Mouse (Mus musculus) retina, postnatal 7 days (tissue): ENCODE measurements around the gene Epha10.

ENCODE experiments used
- DNase-seq: peaks from one replicate; pipeline ENCODE4 v3.0.0-alpha.2; 2012; ENCODE audit warnings: low read depth, low spot score

Epha10 gene

DNA sequence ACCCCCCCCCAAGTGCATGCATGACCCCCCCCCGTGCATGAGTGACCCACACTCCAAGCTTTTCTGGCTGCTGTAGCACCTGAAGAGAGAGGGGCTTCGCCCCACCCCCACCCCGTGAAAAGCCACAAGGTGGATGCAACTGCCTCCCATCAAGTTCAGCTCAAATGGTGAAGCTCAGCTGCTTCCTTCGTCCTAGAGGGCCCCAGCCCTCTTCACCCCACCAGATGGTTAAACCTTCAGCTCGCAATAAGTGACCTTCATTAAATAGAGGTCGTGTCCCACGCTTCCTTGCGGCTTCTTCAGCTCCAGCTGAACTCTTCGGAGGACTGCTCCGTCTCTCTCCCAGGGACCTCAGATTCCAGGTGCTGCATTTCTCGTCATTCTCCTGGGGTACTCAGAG is at the start of gene Epha10:
Epha10 (plus strand) TSS at position 301 of the 400 bp plus-strand sequence.
- no peak for DNase-seq

DNA sequence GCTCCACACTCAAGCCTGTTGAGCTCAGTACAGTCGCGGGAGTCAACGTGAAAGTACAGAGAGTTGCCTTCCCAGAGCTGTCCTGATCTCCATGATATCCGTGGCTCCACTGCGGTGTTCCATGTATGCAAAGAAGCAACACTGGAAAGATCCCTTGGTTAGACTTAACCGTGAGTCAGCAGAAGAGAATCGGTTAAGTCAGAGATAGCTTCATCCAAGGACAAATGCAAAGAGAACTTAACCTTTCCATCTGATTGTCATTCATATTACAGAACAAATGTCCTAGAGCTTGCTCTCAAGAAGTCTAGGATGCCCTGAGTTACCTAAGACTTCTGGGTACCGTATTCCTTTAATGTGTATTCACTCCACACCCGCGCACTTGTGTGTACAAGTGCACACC is 47.9 kb upstream of the Epha10 start:
- DNase-seq, result no peak

DNA sequence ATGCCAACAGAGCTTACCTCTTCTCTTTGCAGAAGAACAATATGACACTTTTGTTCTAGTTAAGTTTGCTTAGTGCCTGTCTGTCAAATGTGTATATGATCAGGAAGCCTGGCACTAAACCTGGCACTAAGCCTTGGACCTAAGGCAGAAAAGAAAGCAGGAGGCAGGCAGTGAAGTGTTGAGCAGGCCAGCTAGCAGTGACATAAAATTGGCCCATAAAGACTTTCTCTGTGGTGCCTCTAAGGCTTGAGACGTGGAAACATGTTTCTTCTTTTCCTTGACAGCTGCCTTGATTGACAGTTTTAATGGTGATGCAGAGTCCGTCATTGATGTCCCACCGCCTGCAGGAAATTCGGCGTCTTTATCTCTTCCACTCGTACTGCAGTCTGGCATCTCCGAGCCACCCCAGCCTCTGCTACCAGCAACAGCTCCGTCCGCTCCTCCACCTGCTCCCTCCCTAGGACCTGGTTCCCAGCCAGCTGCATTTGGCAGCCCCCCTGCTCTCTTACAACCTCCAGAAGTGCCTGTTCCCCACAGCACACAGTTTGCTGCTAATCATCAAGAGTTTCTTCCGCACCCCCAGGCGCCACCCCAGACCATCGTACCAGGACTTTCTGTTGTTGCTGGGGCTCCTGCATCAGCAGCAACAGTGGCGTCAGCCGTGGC is 42.5 kb upstream of the Epha10 start:
- DNase-seq, result no peak

DNA sequence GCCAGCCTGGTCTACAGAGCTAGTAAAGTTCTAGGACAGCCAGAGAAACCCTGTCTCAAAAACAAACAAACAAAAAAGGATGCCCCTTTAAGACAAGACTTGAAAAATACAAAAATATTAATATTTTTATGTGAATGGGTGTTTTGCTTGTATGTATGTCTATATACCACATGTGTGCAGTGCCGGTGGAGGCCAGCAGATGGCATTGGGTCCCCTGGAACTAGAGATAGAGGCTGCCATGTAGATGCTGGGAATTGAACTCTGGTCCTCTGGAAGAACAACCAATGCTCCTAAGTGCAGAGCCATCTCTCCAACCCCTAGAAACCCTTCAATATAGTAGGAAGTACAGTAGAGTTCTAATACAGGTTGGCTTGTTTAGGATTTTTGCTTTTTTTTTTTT is 39.7 kb upstream of the Epha10 start:
- DNase-seq, result no peak

DNA sequence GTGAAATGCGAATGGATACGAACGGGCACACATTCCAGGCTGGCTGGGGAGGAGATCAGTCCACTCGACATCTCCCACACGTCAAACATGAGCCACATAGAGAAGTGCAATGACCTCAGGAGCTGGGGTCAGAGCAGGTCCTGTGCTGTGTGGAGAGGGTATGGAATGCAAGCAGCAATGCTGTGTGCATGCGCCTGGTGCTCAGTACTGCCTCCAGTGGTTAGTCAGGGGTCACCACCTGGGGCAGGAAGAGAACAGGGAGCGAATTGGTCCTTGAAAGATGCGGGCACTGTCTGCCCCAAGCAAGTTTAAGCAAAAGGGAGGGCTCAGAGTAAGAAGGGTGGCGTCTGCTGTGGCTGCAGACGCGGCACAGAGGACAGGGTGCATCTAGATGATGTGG is 37.2 kb upstream of the Epha10 start:
- DNase-seq, result no peak

DNA sequence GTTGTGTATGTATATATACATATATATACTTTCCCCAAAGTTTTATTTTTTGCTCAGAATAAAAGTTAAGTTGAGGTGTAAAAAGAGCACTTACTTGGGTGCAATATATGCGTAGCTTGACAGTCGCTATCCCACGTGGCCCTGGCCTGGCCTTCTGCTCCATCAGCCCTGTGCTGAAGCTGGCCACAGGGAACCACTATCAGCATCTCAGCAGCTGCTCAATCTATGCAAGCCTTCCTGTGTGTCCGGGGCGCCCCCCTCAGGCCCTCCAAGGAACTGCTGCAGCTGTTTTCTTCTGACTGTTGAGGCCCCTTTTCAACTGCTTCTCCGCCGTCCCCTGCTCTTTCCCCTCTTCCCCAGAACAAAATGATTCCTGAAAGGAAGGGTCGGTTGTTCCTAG is 33.1 kb upstream of the Epha10 start:
- peak; percentile 70 for DNase-seq

DNA sequence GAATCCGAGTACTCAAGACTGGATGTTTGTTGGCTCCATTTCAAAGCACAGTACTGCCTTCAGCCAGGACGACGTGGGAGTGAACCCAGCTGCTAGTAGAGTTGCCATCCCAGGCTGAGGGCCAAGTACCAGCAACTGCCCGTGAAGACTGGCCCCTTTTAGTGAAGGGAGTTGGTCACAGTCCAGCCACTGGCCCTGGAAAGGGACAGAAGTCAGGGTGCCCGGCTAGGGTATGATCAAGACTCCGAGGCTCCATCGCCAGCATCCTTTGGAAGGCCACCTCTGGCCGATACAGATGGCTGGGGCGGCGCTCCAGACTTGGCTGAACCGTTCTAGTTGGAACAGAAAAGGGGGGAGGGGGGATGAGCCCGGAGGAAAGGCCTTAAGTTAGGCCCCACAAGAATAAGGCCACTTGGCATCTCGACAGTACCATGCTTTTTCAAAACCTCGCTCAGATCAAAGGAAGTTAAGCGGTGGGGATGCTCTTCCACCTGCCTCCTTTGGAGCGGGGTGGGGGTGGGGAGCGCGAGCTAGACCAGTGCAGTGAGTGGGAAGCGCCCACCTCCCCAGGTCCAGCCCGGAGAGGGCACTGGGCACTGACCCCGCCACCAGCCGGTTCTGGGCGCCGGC is 31.0 kb upstream of the Epha10 start:
- DNase-seq, result no peak

DNA sequence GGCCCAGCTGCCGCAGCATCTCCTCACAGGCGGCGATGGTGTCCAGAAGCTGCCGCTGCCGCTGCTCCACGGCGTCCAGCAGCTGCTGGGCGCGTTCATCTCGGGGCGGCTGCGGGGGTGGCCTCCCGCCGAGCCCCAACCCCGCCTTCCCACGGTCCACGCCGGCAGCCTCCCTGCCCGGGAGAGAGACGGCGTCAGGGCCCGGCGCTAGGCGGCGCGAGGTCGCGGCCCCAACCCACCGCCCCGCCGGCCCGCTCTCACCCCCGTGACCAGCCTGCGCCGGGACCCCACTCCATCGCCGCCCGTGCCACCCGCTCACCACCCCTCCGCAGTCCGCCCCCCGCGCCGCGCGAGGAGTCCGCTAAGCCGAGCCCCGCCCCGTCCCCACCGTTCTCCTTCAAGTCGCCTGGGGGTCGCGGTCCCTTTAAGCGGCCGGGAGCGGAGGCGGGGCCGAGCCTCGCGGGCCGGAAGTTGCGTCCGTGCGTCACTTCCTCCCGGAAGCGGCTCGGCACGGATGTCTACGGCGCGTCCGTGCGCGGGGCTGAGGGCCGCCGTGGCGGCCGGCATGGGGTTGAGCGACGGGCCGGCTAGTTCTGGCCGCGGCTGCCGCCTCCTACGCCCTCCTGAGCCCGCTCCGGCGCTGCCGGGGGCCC is 30.3 kb upstream of the Epha10 start, which contains the start of gene Yrdc:
Yrdc (plus strand) TSS at position 419 of the 653 bp plus-strand sequence.
- DNase-seq, result peak; percentile 92

DNA sequence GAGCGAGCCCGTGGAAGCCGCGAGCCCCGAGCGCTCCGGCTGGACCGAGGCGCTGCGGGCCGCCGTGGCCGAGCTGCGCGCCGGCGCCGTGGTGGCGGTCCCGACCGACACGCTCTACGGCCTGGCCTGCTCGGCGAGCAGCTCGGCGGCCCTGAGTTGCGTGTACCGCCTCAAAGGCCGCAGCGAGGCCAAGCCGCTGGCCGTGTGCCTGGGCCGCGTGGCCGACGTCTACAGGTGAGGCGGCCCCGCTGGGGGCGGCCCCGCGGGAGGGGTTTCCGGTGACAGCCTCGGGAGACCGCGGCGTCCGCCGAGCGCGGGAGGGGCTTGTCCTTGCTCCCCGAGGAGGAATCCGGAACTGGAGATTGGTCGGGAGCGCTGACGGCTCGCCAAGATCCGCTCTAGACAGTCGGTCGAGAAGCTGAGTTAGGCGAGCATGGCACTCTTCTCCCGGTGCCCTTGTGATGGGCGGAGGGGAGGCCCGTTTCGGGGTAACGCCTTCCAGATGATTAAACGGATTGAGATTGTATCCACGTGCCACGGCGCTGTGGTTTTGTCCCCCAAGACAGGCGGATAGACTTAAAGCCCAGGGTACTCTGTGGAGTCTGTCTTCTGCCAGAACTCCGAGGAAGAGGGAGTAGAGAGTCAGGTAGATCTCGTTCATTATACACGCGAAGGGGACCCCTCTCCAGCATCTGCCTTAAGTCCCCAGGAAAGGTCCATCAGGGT is 29.6 kb upstream of the Epha10 start, which contains the start of gene 1110065P20Rik:
1110065P20Rik (minus strand) TSS at position 264 of the 726 bp plus-strand sequence.
- DNase-seq, result no peak

DNA sequence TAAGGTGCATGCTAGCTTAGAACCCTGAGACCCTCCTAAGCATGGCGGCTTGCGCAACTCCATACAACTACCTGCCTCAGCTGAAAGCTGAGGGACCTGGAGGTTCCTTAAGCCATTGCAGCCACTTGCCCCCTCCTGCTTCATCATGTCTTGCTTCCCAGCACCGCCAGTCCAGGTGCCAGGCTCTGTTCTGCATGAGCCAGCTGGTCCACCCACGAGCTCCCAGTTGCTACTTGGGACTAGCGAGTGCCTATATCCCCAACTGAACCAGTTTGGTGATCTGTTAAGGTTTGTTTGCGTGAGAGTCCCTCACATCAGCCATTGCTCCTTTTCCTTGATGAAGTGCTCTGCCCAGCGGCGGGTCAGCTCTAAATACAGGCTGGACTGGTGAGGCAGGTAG is 24.4 kb upstream of the Epha10 start:
- no peak for DNase-seq

DNA sequence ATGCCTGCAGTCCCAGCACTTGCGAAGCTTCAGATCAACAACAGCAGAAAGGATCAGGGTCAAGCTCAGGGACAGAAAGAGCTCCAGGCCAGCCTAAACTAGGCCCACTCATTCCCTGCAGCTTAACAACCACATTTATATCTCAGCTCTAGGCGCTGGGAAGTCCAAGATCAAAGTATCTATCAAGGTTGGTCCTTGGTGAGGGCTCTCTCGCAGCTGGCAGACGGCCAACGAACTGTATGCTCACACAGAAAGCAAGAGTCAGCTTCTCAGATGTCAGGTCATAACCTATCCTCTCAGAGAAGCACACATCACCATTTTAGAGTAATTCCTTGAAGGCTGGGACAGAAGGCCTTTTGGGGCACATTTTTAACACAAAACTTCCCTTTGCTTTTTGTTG is 22.3 kb upstream of the Epha10 start:
- DNase-seq, result no peak

DNA sequence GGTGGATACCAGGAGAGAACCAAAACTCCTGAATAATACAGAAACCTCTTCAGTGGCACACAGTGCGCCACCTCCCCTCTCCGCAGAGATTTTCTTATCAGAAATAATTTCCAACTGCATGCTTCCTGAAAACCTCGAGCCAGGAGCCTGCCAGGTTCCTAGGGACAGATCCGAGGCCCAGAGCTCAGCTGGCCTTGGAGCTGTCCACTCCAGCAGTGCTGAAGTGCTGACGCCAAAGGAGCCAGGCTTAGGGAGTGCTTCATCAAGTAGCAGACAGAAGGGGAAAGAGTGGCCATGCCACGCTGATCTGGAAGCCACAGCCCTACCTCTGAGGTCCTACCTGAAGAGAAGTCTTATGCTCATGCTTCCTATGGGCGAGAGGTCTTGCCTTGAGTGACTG is 20.3 kb upstream of the Epha10 start:
- DNase-seq, result no peak

DNA sequence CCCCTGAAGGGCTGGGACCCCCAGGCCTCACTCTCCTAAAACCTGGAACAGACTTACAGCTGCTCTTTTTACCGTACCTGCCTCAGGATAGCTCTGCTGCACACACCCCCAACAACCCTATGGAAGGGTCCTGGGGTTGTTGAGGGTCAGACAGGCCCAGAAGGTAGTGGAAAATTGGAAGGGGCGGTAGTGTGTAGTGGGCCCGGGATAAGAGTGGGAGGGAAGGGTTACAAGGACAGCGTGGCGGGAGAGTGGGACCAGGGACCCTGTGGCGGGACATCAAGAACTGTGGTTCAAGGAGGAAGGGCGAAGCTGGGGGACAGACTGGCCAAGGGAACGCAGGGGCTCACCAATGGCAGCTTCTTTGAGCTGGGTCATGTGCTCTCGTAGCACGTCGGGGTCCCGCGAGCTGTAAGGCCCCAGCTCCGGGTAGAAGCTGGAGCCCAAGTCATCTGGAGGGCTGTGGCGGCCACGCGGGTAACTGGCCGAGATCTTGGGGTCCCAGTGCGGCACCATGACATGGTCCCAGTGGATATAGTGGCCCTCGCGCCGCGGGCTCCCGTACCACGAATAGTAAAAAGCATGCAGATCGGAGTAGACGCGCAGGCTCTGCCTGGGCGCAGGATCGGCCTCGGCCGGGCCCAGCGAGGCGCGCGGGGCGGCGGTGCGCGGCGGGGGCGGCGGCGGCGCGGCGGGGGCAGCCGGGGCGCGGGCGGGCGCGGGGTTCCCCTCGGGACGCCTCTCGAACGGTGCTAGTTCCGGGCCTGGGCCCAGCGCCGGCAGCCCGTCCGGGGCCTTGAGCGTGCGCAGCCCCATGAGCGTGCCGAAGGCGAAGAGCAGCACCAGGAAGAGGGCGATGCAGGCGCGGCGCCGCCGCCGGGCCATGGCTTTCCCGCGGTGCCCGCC is 19.2 kb upstream of the Epha10 start, which contains the start of gene Maneal:
Maneal (minus strand) TSS at position 889 of the 906 bp plus-strand sequence.
- DNase-seq, result no peak

DNA sequence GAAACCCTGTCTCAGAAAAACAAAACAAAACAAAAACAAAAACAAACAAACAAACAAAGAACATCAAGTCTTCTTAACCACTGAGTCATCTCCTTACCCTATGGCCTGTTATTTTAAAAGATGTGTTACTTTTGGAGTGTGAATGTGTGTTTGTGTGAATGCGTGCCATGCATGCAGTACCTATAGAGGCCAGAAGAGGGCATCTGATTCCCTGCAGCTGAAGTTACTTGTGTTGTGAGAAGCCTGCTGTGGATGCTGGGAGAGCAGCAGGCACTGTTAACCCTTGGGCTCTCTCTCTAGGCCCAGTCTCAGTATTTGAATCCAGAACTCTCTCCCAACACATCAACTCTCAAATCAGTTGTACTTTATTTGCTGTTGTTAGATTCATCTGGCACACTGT is 8.0 kb upstream of the Epha10 start:
- DNase-seq, result no peak

DNA sequence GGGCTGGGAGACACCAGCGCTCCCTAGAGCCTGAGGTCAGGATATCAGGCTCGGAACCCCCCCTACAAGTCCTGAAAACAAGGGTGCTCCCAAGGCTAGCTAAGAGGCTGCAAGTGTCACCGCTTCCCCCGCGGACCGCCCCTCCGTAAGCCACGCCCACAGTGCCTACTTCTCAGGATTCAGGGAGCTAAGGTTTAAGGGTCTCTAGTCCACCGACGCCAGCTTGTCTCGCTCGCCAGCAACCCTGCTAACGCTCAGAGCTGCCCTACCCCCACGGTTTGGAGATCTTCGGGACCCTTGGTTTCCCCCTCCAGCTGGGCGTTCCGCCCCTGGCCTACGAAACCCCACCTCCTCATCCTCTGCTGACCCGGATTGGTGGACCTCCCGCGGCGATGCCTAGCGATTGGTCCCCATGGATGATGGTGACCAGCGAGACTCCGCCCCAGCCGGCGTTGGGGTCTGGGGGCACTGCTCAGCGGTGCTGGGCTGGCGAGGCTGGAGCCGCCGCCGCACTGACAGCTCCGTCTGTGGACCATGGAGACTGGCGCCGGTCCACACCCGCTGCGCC is 726 bp downstream of the Epha10 start:
- DNase-seq, result peak; percentile 71

DNA sequence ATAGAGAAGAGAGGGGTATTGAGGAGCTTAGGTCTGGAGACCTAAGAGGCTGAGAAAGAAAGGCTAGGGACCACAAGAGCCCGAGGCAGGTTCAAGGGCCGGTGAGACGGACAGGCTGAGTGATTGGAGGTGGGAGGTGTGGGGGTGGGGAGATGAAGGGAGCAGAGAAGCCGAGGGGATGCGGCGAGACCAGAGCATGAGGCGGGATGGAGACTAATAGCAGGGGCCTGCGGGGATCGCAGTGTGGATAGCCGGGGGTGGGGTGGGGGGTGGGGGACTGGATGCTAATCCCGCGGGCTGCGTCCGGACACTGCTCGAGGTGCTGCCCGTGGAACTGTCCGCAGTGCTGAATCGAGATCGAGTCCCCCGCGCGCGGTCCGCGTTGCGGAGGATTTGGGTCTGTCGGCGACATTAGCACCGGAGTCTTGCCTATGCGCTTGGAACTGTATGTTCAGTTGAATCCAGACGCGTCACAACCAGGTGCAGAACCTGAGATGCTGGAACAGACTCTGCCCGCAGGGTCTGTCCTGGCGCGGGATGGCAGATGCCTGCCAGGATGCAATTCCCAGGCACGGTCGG is 1.5 kb downstream of the Epha10 start:
- no peak for DNase-seq

DNA sequence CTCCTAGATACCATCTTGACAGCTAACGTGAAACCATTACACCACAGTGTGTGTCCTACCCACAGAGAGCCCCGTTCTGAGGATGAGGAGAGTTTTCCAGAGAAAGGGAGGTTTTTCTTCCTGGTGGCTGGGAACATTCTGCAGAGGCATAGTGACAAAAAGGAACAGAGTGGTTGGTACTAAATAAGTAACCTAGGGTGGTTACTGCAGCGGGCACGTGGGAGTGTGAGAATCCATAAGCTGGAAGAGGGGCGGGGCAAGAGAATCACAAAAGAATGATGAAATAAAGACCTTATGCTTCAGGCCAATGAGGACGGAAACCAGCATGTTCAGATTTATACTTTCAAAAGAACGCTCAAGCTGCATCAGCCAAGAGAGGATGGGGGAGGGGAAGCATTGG is 8.0 kb downstream of the Epha10 start:
- DNase-seq, result no peak

DNA sequence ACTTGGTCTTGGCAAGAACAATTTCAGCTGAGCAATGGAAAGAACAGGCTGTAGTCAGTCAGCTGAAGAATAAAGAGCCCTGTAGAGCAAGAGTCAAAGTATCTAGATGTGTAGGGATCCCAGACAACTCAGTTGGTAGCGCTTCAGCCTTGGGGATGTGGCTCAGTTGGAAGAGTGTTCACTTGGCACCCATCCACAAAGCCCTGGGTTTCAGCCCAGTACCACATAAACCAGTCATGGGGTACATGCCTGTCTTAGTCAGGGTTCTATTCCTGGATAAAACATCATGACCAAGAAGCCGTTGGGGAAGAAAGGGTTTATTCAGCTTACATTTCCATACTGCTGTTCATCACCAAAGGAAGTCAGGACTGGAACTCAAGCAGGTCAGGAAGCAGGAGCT is 9.2 kb downstream of the Epha10 start:
- no peak for DNase-seq

DNA sequence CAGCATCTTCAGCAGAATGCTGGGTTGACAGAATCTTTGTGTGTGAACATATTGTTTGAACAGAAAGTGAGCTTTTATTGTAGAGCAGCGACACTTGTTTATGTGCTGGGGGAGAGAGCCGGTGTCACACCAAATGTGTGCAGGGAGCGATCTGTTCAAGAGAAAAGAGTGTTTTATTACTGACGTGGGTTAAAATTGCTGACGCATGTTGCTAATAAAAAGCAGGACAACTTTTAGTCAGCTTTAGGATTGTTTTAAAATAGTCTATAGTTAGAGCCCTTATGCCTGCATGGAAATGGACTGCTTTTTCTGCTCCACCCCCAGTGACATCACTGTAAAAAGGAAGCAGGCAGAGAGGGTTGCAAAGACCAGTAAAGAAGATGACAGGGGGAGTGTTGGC is 10.1 kb downstream of the Epha10 start:
- DNase-seq, result no peak

DNA sequence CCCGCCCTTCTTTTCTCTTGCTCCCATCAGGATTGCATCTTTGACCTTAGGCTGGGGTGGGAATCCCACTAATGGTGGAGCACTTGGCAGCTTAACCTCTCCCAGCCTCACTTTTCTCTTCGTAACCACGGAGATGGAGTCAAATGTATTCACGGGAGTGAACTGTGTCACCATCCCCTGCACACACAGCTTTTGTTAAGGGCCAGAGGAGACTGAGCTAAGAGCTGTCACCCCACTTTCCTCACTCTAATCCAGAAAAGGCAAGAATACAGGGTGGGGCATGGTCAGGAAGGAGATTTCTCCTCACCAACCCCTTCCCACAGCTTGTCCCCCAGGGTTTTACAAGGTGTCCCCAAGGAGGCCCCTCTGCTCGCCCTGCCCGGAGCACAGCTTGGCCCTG is 13.1 kb downstream of the Epha10 start:
- no peak for DNase-seq
